Mouse (Mus musculus) liver, adult 2 months (tissue): ENCODE data around the gene Lin9.

Experiments used
- CTCF ChIP-seq: fragments of 200-500 bp; IDR thresholded peaks from 2 replicates; pipeline ENCODE4 v1.5.1; 2011; ENCODE audit warnings: low read depth, low read length, control low read depth
- POLR2A ChIP-seq: fragments of 200-500 bp; IDR thresholded peaks from 2 replicates; pipeline ENCODE4 v1.6.1; 2011; ENCODE audit warnings: low read length, control low read depth; ENCODE audit not compliant: insufficient read depth; ENCODE audit errors: extremely low read depth

GRCm38 (mm10) chr1:180604579-180604978, 36.4 kb upstream of the Lin9 start:
- TF ChIP-seq POLR2A (no peak), CTCF (no peak)
